Mouse (Mus musculus): Measurements from ENCODE around the gene Myd88.

The Myd88 gene

DNA sequence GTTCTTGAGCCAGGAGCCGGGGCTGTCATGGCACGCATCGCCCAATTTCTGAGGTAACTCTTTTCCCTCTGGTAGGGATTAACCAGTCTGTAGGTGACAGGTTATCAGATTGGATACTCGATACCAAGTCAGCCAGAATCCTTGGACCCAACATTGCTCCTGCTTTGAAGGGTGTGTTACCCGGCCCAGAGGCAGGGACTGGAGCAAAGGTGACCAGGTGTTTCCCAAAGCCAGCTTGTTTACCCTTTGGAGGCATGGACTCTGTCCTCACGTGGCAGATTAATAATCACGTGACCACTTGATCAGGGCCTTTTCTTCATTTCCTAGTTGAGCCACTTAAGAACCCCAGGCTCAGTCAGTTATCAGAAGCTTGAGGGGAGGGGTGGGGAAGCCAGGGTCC is 1.5 kb upstream of the Myd88 start:
- no peak for DNase-seq (ENCODE audit: low read depth in 2 of 2, low spot score in 2 of 2)

DNA sequence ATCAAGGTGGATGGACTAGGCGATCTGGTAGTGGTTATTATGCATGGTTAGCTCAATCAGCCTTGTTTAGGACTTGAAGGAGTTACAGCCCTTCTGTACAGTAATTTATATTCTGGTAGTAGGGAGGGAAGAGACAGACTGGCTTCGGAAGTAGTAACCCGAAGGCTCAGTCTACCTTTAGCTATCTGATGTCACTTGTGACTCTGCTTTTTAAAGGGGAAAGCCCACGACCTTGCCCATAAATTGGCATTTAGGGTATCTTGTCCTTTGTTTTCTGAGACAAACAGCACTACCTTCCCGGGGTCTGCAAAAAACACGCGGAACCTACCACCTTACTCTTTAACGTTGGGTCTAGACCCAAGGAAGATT is 1.0 kb downstream of the Myd88 start:
- DNase-seq (ENCODE audit: low read depth in 2 of 2, low spot score in 2 of 2) = no peak

DNA sequence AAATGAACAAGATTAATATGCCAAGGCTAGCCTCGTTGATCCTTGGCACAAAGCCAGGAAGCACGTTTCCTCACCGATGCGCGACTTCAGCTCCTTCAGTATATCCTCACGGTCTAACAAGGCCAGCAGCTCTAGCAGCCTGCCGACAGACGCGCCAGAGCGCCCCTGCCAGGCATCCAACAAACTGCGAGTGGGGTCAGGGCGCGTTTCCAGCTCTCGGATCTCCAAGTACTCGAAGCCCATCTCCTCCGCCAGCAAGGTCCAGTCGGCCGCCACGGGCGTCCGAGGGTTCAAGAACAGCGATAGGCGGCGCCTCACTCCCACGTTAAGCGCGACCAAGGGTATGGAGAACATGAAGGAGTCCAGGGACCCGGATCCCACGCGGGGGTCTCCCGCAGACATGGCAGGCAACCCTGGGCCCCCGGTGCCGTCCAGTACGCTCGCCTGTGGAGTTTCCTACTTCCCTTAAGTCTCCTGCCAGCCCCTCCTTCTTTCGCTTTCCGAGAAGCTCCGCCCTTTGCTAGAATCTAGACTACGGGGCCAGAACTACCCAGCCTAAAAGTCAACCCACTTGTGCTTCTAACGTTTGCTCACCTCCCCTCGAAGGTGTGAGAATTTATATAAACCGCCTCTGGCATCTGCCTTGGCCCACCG is 1.5 kb downstream of the Myd88 start, which contains the start of gene Acaa1a:
Acaa1a (plus strand) TSS at position 119 of the 654 bp plus-strand sequence.
- peak; percentile 56 to 64 for DNase-seq (ENCODE audit: low read depth in 2 of 2, low spot score in 2 of 2)

DNA sequence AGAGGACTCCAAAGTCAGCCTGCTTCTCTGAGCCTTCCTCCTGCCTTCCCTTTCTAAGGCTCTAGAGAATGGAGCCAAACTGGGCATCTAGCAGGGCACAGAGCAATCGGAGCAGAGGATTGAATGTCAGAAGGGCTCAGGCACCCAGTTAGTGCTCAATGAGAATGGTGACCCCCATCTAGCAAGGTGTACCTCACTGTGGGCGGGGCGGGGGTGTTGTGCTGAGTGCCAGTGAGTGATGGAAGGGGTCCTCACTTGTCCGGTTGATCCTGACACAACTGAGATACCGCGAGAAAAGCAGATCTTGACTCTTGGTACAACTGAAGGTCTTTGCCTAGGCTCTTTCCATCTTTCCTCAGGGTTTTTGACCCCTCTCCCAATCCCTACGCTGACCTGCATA is 2.1 kb downstream of the Myd88 start:
- no peak for DNase-seq (ENCODE audit: low read depth in 2 of 2, low spot score in 2 of 2)

DNA sequence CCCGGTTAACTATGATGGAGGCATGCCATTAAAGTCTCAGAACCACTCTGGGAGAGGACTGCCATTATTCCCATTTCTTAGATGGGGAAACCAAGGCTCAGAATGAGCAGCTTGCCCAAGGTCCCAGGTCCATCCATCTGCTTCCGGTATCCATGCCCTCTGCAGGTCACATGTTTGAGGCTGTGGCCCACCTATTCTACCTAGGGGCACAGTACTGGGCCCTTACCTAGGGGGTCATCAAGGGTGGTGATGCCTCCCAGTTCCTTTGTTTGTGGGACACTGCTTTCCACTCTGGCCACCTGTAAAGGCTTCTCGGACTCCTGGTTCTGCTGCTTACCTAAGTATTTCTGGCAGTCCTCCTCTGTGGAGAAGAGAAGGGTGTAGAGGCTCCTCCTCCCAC is 2.9 kb downstream of the Myd88 start:
- no peak for DNase-seq (ENCODE audit: low read depth in 2 of 2, low spot score in 2 of 2)

DNA sequence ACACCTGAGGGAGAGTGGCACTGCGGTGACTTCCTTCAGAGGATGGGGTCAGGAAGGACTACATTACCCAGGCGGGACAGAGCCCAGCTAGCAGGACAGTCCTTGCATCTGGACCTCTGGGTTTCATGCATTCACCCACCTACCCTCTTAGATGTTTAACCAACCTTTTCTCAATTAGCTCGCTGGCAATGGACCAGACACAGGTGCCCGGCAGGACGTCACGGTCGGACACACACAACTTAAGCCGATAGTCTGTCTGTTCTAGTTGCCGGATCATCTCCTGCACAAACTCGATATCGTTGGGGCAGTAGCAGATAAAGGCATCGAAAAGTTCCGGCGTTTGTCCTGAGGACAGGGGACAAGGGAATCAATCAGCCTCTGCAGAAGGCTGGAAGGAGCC is 3.4 kb downstream of the Myd88 start:
- no peak for DNase-seq (ENCODE audit: low read depth in 2 of 2, low spot score in 2 of 2)

DNA sequence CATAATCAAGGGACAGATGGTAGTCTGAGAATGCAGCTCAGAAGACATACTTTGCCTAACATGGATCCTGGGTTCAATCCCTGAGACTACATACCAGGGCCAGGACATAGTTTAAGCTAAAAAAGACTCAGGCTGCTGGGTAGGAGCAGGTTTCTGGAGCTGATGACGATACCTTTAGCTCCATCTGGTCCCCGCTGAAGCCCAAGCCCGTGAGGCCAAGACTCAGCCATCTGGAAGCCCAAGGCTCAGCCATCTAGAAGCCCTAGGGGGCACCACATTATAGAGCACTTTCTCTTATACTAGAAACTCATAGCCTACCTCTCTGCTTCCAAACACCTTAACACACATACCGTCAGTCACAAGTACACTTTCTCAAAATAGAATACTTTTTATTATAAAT is 5.6 kb downstream of the Myd88 start:
- DNase-seq (ENCODE audit: low read depth in 2 of 2, low spot score in 2 of 2) = no peak

DNA sequence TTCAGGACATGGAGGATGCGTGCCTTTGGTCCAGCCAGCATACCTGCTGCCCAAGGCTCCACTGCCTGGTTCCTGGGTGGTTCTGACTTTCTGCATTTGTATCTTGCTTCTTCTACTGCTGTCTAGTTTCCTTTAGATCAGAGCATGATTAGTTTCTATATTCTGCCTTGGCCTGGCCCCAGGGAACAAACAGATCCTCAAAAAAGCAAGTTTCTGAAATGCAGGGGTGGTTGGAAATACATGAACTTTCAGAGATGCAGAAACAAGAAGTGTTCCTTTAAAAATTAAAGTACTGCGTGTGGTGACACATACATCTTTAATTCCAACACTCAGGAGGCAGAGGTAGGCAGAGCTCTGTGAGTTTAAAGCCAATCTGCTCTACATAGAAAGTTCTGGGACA is 6.4 kb downstream of the Myd88 start:
- DNase-seq (ENCODE audit: low read depth in 2 of 2, low spot score in 2 of 2) = no peak

DNA sequence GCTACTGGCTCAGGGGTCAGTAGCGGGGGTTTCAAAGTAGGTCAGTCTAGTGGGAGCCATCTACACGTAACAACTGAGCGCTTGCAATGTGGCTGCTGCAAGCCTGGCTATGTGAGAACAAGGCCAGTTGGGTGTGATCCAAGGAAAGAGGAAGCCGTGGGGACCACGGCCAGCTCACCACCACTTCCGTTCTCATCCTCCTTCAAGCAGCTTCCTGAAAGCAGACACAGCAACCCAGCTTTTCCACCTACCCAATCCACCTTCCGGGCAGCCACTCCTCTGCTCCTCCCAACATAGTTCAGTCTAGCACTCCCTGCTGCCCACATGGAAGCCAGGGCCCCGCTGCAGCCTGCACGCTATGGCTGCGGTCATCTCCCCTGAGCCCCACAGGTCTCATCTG is 6.9 kb downstream of the Myd88 start:
- no peak for DNase-seq (ENCODE audit: low read depth in 2 of 2, low spot score in 2 of 2)

DNA sequence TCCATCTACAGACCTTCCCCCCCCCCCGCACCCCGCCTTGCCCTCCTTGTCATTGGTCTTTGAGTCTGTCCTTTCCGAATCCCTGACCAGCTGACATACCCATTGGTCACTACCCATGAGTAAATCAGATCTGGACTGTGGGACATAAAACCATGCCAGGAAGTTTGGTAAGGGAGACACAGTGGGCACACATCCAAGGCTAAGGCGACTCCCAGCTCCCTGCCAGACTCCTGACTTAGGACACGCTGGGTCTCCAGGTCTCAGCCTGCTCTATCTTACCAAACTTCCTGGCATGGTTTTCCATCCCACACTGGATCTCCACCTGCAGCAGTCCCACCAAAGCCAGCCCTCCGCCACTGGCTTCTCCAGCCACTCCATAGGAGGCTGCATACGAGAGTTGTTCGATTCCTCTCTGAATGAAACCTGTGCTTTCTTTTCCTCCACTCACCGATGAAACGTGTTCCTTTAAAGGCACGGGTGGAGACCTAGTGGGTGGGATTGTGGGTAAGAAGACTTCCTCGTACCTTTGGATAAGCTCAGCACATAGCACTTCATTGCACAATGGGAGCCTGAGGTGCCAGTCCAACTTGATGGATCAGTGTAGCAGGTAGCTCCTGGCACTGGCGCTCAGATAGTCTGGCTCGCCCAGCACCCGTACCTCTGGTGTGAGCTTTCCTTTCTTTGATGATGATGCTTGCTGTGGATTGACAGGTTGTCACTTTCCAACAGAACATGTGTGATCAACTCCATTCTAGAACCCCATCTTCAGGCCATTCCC is 10.8 kb downstream of the Myd88 start:
- no peak for DNase-seq (ENCODE audit: low read depth in 2 of 2, low spot score in 2 of 2)

DNA sequence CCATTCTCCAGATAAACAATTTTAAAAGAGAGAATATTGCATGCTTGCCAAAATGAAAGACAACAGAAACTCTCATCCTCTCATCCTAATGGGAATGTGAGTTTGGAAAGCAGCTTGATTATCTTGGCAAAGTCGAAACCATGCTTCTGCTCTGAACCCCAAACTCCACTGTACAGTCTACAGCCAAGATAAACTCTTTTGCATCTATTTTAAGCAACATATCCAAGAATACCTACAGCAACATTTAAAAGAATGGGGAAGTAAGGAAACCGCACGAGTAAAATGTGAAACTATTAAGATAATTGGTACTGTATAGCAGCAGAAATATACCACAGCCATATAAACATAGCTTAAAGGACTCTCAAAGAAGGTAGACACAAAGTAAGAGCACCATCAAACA is 12.7 kb downstream of the Myd88 start:
- no peak for DNase-seq (ENCODE audit: low read depth in 2 of 2, low spot score in 2 of 2)

DNA sequence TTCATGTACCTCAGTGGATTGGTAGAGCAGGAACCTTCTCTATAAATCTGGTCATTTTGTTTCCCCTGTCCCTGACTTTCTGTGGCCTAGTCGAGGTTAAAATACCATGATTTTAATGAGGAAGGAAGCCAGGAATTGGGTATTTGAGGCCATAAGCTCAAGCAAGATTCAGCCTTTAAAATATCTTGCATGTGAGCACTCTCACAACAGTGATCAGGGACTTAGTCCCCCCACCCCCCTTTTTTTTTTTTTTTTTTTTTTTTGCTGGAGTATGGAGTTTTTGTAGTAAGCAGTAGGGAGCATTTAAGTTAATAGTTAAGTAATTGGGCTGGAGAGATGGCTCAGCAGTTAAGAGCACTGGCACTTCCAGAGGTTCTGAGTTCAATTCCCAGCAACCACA is 17.1 kb downstream of the Myd88 start:
- DNase-seq (ENCODE audit: low read depth in 2 of 2, low spot score in 2 of 2) = no peak

DNA sequence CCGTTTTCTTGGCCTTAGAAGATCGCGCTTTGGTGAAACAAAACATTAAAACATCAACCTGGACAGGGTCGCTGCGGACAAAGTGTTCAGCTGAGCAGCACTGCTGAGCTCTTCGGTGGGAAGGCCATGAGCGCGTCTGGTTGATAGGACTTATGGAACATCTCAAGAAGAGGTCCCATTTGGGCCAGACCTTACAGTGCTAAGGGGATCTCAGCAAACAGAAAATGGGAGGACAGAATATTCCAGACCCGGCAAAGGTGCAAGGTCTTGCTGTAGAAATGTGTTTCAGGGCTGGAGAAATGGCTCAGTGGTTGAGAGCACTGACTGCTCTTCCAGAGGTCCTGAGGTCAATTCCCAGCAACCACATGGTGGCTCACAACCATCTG is 18.0 kb downstream of the Myd88 start:
- DNase-seq (ENCODE audit: low read depth in 2 of 2, low spot score in 2 of 2) = no peak

DNA sequence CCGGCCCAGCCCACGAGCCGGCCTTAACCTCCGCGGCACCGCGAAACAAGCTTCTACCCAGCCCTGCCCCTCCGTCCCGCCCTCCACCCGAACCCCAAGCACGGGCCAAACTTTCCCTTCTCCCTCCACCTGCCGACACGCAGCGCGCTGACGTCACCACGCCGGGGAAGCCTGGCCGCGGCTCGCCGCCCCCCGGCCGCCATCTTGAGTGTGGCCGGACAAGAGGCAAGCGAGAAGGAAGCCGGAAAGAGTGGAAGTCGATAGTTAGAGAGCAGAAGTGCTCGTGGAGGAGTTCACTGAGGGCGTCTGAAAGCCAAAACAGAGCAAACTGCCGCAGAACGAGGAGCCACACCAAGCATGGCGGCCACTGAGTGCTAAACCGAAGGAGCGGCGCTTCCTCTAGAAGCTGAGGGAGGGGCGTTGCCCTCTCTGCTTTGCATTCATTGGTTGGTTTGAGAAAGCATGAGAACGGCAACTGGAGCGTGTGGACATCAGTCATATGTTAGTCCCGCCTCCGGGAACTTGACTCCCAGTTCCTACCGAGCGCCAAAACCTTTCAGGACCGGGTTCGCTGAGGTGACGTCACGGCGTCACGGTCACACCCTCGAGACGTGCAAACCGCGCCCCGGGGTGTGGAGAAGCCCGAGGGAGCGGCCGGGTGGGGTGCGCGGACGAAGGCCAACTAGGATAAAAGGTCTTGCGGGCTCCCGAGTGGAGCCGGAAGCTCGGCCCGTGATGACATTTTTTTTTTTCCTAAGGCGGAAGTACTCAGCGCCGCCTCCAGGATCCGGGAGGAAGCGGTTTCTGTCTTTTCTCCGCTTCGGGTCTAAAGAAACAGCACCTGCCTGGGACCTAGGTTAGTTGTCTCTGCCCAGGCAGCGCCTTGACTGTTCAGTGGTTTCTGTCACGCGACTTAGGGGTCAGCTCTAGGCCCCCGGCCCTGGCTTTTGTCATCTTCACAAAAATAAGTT is 18.6 kb downstream of the Myd88 start, which contains the start of gene Oxsr1:
Oxsr1 (minus strand) TSS at position 139 of the 971 bp plus-strand sequence.
- peak; percentile 96 for DNase-seq (ENCODE audit: low read depth in 2 of 2, low spot score in 2 of 2)

DNA sequence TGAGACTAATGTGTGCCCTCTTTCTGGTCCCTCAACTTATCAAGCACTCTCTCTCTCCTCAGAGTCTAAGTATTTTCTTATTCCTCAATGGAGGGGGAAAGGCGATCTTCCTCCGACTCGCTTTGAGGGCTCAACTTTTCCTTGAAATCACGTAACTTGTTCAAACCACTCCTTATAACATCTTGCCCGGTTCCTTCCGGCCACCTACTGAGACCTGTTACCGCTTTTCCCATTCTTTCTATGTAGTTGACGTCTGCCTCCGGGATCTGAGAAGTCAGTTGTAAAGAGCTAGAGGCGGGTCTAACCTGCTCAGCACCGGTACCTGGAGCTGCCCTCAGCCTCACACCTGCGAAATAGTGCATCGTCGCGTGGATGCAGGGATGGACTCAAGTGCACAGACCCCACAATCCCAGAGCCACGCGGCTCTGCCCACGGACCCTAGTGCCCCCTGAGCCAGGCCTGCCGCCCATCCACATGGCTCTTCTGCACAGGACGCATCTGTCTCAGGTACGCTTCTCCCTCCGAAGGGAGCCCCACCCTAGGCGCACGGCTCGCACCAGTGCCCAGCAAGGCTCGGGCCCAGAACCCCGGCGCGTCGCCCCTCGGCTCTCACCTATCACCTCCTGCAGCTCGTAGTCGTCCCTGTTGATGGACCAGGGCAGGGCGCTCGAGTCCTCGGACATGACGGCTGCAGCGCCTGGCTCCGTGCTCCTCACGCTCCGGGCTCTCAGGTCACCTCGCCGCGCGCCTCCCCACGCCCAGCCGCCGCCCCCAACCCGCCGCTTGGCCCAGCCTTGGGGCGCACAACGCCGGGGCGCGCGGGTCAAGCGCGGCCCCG is 19.6 kb downstream of the Myd88 start:
- no peak for DNase-seq (ENCODE audit: low read depth in 2 of 2, low spot score in 2 of 2)

DNA sequence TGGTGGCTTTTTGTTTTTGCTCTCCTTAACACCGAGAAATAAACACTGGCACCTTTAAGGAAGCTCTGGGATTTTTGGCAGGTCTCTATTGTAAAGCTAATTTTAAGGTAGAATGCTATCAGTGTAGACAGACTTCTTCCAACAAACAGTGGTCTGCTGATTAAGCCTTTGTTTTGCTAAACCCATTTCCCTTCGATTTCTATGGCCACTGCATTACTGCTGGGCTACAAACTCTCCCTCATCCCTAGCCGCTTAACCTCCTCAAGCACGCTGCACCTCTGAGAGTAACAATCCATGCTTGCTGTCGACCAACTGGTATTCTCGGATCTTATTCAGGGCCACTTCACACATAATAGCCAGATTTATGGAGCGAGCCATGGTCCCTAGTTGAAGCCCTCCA is 20.3 kb downstream of the Myd88 start:
- DNase-seq (ENCODE audit: low read depth in 2 of 2, low spot score in 2 of 2) = no peak

DNA sequence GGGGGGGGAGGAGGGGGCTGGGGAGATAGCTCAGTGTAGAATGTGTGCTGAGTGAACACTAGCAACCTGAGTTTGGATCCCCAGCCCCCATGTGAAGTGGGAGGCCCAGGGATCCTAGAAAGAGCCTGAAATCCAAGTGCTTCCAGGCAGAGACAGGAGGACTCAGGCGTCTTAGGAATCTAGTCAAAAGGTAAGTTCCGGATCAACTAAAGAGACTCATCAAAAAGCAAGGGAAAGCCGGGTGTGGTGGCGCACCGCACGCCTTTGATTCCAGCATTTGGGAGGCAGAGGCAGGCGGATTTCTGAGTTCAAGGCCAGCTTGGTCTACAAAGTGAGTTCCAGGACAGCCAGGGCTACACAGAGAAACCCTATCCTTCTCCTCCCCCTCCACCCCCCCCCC is 20.8 kb downstream of the Myd88 start:
- DNase-seq (ENCODE audit: low read depth in 2 of 2, low spot score in 2 of 2) = no peak

DNA sequence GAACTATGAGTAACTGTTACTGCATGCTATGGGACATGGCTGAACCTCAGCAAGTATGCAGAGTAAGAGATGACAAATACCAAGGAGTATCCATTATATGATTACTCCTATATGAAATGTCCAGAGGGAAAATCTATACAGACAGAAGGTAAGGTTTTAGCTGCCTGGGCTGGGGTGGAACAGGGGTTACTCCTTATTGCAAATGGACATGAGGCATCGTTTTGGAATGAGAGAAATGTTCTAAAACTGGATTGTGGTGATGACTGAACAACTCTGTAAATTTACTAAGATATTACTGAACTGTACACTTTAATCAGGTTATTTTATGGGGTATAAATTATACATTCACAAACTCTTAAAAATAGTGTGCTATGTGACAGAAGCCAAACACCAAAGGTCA is 22.3 kb downstream of the Myd88 start:
- DNase-seq (ENCODE audit: low read depth in 2 of 2, low spot score in 2 of 2) = no peak

DNA sequence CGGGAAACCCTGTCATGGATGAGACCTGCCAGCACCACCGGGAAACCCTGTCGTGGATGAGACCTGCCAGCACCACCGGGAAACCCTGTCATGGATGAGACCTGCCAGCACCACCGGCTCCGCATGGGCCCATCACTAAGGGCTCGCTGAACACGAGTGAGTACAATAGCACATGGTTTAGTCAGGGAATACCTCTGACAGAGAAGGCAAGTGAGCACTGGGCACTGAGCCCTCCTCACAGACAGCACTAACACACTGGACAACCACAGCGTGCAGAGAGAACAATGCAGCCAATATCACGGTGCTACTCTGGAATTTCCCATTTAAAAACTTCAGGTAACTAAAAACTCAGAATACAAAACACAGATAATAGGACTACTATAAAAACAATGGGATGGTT is 28.1 kb downstream of the Myd88 start:
- DNase-seq (ENCODE audit: low read depth in 2 of 2, low spot score in 2 of 2) = no peak

DNA sequence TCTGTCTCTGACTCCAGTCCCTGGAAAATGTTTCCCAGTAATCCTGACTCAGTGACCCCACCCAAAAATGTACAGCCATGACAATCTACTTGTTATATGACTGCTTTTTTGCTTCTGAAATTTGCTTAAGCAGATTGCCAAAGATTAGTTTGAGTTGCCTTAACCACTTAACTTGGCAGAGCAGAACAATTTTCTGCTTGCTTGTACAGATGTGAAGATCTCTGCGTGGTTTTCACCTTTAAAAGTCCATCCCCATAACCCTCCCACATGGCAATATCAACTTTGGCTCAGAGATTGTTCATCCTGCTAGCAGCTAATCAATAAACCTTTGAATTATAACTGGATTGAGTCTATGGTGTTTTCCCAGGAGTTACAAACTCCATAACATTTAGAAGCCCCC is 32.1 kb downstream of the Myd88 start:
- DNase-seq (ENCODE audit: low read depth in 2 of 2, low spot score in 2 of 2) = no peak

DNA sequence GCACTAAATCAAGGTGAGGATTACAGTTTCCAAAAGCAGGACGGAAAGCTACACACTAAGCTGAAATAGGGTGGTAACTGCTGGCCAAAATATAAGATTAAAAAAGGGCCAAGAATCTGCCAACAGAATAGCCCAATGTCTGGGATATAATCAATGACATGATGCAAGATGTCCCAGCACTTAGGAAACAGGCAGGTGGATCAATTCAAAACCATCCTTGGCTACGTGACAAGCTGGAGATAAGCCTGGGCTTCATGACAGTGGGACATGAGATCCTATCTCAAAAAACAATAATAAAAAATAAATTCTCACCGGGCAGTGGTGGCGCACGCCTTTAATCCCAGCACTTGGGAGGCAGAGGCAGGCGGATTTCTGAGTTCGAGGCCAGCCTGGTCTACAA is 35.3 kb downstream of the Myd88 start:
- no peak for DNase-seq (ENCODE audit: low read depth in 2 of 2, low spot score in 2 of 2)
